Mouse (Mus musculus): ENCODE measurements at regions not wholly inside any gene's neighbourhood (a gene's known extent, or its start where the extent isn't known, plus 50 kb on each side); places are given as distances from the start of the nearest gene placed in this dataset.

- DNase-seq (ENCODE audit: low read depth, low spot score): no peak
- Histone ChIP-seq H3K79me2 (ENCODE audit: control insufficient read depth, insufficient read depth, low read length, poor library complexity) (no peaks in the 10 kb centered on the region), H3K27me3 (ENCODE audit: control insufficient read depth in 1 of 2, insufficient read depth in 2 of 2, low read length in 2 of 2) (no peaks in the 10 kb centered on the region), H3K27ac (ENCODE audit: control insufficient read depth, low read depth, low read length) (no peak overlapping the region), H3K36me3 (ENCODE audit: control insufficient read depth in 1 of 2, insufficient read depth in 2 of 2, low read length in 2 of 2) (no peaks in the 10 kb centered on the region), H3K4me1 (ENCODE audit: control insufficient read depth in 1 of 2, insufficient read depth in 2 of 2, low read length in 2 of 2) (no peaks in the 10 kb centered on the region), H3K9ac (ENCODE audit: control insufficient read depth, low read depth, low read length, poor library complexity, severe bottlenecking) (no peak overlapping the region), H3K4me3 (ENCODE audit: control insufficient read depth in 1 of 2, insufficient read depth in 1 of 2, low read depth in 2 of 2, low read length in 2 of 2) (no peak overlapping the region), H3K9me3 (replicated peaks; ENCODE audit: insufficient read depth, low read length) (no peaks in the 10 kb centered on the region)
- TF ChIP-seq KAT2A (conservative IDR thresholded peaks at IDR 0.05; ENCODE audit: low read depth, low read length): no peak
- no peak for TF ChIP-seq EP300 (IDR thresholded peaks at IDR 0.05; ENCODE audit: low read depth in 1 of 2, low read length in 2 of 2)
- no peak for TF ChIP-seq BHLHE40 (IDR thresholded peaks at IDR 0.05; ENCODE audit: borderline replicate concordance, low read depth, low read length)
- no peak for TF ChIP-seq USF2 (IDR thresholded peaks at IDR 0.05; ENCODE audit: borderline replicate concordance in 1 of 2, insufficient read depth in 1 of 2, low read depth in 1 of 2, low read length in 2 of 2)
- TF ChIP-seq ZMIZ1 (IDR thresholded peaks at IDR 0.05; ENCODE audit: low read depth, low read length): no peak
- no peak for TF ChIP-seq TCF12 (IDR thresholded peaks at IDR 0.05; ENCODE audit: low read depth, low read length)
- no peak for TF ChIP-seq ETS1 (IDR thresholded peaks at IDR 0.05; ENCODE audit: low read depth, low read length)
- TF ChIP-seq ELF1 (IDR thresholded peaks at IDR 0.05; ENCODE audit: low read depth, low read length): no peak
- no peak for TF ChIP-seq RCOR1 (IDR thresholded peaks at IDR 0.05; ENCODE audit: low read depth, low read length)
- TF ChIP-seq SMC3 (IDR thresholded peaks at IDR 0.05; ENCODE audit: low read depth, low read length): no peak
- TF ChIP-seq MAZ (IDR thresholded peaks at IDR 0.05; ENCODE audit: low read depth, low read length): no peak
- no peak for TF ChIP-seq JUND (IDR thresholded peaks at IDR 0.05; ENCODE audit: low read depth, low read length)
- no peak for TF ChIP-seq NELFE (IDR thresholded peaks at IDR 0.05; ENCODE audit: low read depth, low read length)
- no peak for TF ChIP-seq ZC3H11A (IDR thresholded peaks at IDR 0.05; ENCODE audit: low read depth, low read length)
- TF ChIP-seq ZNF384 (IDR thresholded peaks at IDR 0.05; ENCODE audit: low read depth, low read length): no peak
- no peak for TF ChIP-seq POLR2AphosphoS2 (IDR thresholded peaks at IDR 0.05; ENCODE audit: low read length)
- TF ChIP-seq UBTF (IDR thresholded peaks at IDR 0.05; ENCODE audit: borderline replicate concordance, insufficient read depth, low read depth, low read length): no peak
- TF ChIP-seq TBP (IDR thresholded peaks at IDR 0.05; ENCODE audit: low read depth, low read length): no peak
- TF ChIP-seq GATA1 (IDR thresholded peaks at IDR 0.05; ENCODE audit: low read depth, low read length): no peak
- TF ChIP-seq ZKSCAN1 (IDR thresholded peaks at IDR 0.05; ENCODE audit: low read depth, low read length): no peak
Observed at GRCm38 (mm10) chr5:15831527-15831926, 103.0 kb upstream of the Cacna2d1 start.

GRCm38 (mm10) chr5:15832338-15832737, 102.2 kb upstream of the Cacna2d1 start:
- no peaks in the 10 kb centered on the region for H3K27me3 ChIP-seq (ENCODE audit: control insufficient read depth in 1 of 2, insufficient read depth in 2 of 2, low read length in 2 of 2)
- H3K9me3 ChIP-seq (replicated peaks; ENCODE audit: insufficient read depth, low read length): no peaks in the 10 kb centered on the region
- DNase-seq (ENCODE audit: low read depth, low spot score): no peak
- no peaks in the 10 kb centered on the region for H3K79me2 ChIP-seq (ENCODE audit: control insufficient read depth, insufficient read depth, low read length, poor library complexity)
- no peaks in the 10 kb centered on the region for H3K36me3 ChIP-seq (ENCODE audit: control insufficient read depth in 1 of 2, insufficient read depth in 2 of 2, low read length in 2 of 2)
- no peak overlapping the region for H3K27ac ChIP-seq (ENCODE audit: control insufficient read depth, low read depth, low read length)
- H3K4me1 ChIP-seq (ENCODE audit: control insufficient read depth in 1 of 2, insufficient read depth in 2 of 2, low read length in 2 of 2): no peaks in the 10 kb centered on the region
- H3K4me3 ChIP-seq (ENCODE audit: control insufficient read depth in 1 of 2, insufficient read depth in 1 of 2, low read depth in 2 of 2, low read length in 2 of 2): no peak overlapping the region
- no peak overlapping the region for H3K9ac ChIP-seq (ENCODE audit: control insufficient read depth, low read depth, low read length, poor library complexity, severe bottlenecking)
- TF ChIP-seq POLR2AphosphoS2 (IDR thresholded peaks at IDR 0.05; ENCODE audit: low read length) (no peak), TCF12 (IDR thresholded peaks at IDR 0.05; ENCODE audit: low read depth, low read length) (no peak), RAD21 (IDR thresholded peaks at IDR 0.05; ENCODE audit: low read depth, low read length) (no peak), CTCF (IDR thresholded peaks at IDR 0.05 in 2 of 3, conservative IDR thresholded peaks at IDR 0.05 in 1 of 3; ENCODE audit: control insufficient read depth in 1 of 3, insufficient read depth in 1 of 3, low read depth in 2 of 3, low read length in 3 of 3, poor library complexity in 1 of 3, severe bottlenecking in 1 of 3) (no peak), ZC3H11A (IDR thresholded peaks at IDR 0.05; ENCODE audit: low read depth, low read length) (no peak), POLR2A (IDR thresholded peaks at IDR 0.05; ENCODE audit: control insufficient read depth in 1 of 2, insufficient read depth in 1 of 2, low read depth in 1 of 2, low read length in 2 of 2, poor library complexity in 1 of 2) (no peak), E2F4 (IDR thresholded peaks at IDR 0.05; ENCODE audit: borderline replicate concordance, low read depth, low read length) (no peak), POLR2AphosphoS5 (IDR thresholded peaks at IDR 0.05; ENCODE audit: borderline replicate concordance, low read depth, low read length) (no peak), MAFK (IDR thresholded peaks at IDR 0.05; ENCODE audit: borderline replicate concordance, low read depth, low read length) (no peak), GATA1 (IDR thresholded peaks at IDR 0.05; ENCODE audit: low read depth, low read length) (no peak), MAX (IDR thresholded peaks at IDR 0.05; ENCODE audit: low read length) (no peak)

All from MEL (cell line).